Mouse (Mus musculus) left cerebral cortex, adult 2 months (tissue): Measurements from ENCODE around the gene Zbtb20. TPM values are rescaled to one million over a fixed set of nuclear protein-coding genes. Genes with fewer than 3 reads are reported as not detected.

ENCODE experiments used
- DNase-seq, 2 experiments: peaks; one replicate each; pipeline ENCODE4 v3.0.0; 2021 to 2022; ENCODE audit warnings: low spot score in 2 of 2, mixed read lengths in 1 of 2; ENCODE audit errors: extremely low spot score in 1 of 2
- H3K27ac ChIP-seq: fragments of 200-600 bp; 2 replicates; pipeline ENCODE4 v1.8.1; 2022
- H3K4me3 ChIP-seq: fragments of 200-600 bp; 2 replicates; pipeline ENCODE4 v1.8.1; 2022
- CTCF ChIP-seq: fragments of 200-600 bp; IDR thresholded peaks from 2 replicates; pipeline ENCODE4 v1.8.1; 2022; ENCODE audit warnings: antibody characterized with exemption, mild to moderate bottlenecking, moderate library complexity
- intact Hi-C: fragments of 180-260 bp; cut with DNase I; formaldehyde crosslinking; loops from one replicate; pipeline ENCODE4 v1.15.1; 2025
- total RNA-seq, 2 experiments: library from RNA; stranded (reverse); gene quantifications; 2 replicates each; pipeline ENCODE4 v1.2.3; 2021

Zbtb20 gene
- total RNA-seq, 2 experiments from 2014 or later = 46.5 to 57.6 TPM

GRCm38 (mm10) chr16:43399428-43399827 is 523.7 kb downstream of the Zbtb20 start:
- intact Hi-C loops = no loop called here
- Histone ChIP-seq H3K27ac (no peak overlapping the region), H3K4me3 (no peak overlapping the region)
- no peak for DNase-seq
- TF ChIP-seq CTCF = no peak

GRCm38 (mm10) chr16:43400046-43400445 is 524.4 kb downstream of the Zbtb20 start:
- intact Hi-C loops = no loop called here
- Histone ChIP-seq H3K4me3 (no peak overlapping the region), H3K27ac (no peak overlapping the region)
- TF ChIP-seq CTCF = no peak
- no peak for DNase-seq

GRCm38 (mm10) chr16:43400949-43401348 is 525.3 kb downstream of the Zbtb20 start:
- intact Hi-C loops = no loop called here
- DNase-seq = no peak
- no peak for TF ChIP-seq CTCF
- Histone ChIP-seq H3K4me3 (no peak overlapping the region), H3K27ac (no peak overlapping the region)

GRCm38 (mm10) chr16:43402888-43403287 is 527.2 kb downstream of the Zbtb20 start:
- TF ChIP-seq CTCF = no peak
- Histone ChIP-seq H3K27ac (no peak overlapping the region), H3K4me3 (no peak overlapping the region)
- intact Hi-C loops = no loop called here
- DNase-seq = no peak

- intact Hi-C loops = no loop called here
These were observed 529.4 kb downstream of the Zbtb20 start for GRCm38 (mm10) chr16:43405089-43405488.

GRCm38 (mm10) chr16:43407594-43408142 is 532.0 kb downstream of the Zbtb20 start:
- intact Hi-C loops = no loop called here
- no peak for DNase-seq
- H3K27ac ChIP-seq = no peak overlapping the region
- no peak overlapping the region for H3K4me3 ChIP-seq
- no peak for TF ChIP-seq CTCF

More at GRCm38 (mm10) chr16:43405089-43405488, 529.4 kb downstream of the Zbtb20 start:
- no peak for DNase-seq
- no peak for TF ChIP-seq CTCF
- Histone ChIP-seq H3K27ac (no peak overlapping the region), H3K4me3 (no peak overlapping the region)

- DNase-seq = no peak
- TF ChIP-seq CTCF = no peak
- Histone ChIP-seq H3K27ac (no peak overlapping the region), H3K4me3 (no peak overlapping the region)
- intact Hi-C loops = no loop called here
These were observed 532.9 kb downstream of the Zbtb20 start for GRCm38 (mm10) chr16:43408622-43409021.

- no peak for TF ChIP-seq CTCF
- H3K27ac ChIP-seq = no peak overlapping the region
- intact Hi-C loops = no loop called here
- H3K4me3 ChIP-seq = no peak overlapping the region
- no peak for DNase-seq
These were observed 533.6 kb downstream of the Zbtb20 start for GRCm38 (mm10) chr16:43409108-43409909.

GRCm38 (mm10) chr16:43409910-43410612 is 534.4 kb downstream of the Zbtb20 start:
- intact Hi-C loops = no loop called here
- H3K27ac ChIP-seq = no peak overlapping the region
- DNase-seq = no peak
- no peak for TF ChIP-seq CTCF
- H3K4me3 ChIP-seq = no peak overlapping the region

GRCm38 (mm10) chr16:43410613-43410974 is 534.9 kb downstream of the Zbtb20 start:
- intact Hi-C loops = no loop called here
- no peak for TF ChIP-seq CTCF
- no peak for DNase-seq
- no peak overlapping the region for H3K4me3 ChIP-seq
- no peak overlapping the region for H3K27ac ChIP-seq

GRCm38 (mm10) chr16:43415864-43416263 is 540.2 kb downstream of the Zbtb20 start:
- no peak for DNase-seq
- intact Hi-C loops = no loop called here
- TF ChIP-seq CTCF = no peak
- Histone ChIP-seq H3K27ac (no peak overlapping the region), H3K4me3 (no peak overlapping the region)

GRCm38 (mm10) chr16:43419923-43420322 is 544.2 kb downstream of the Zbtb20 start:
- H3K4me3 ChIP-seq = no peak overlapping the region
- TF ChIP-seq CTCF = no peak
- no peak overlapping the region for H3K27ac ChIP-seq
- intact Hi-C loops = no loop called here
- DNase-seq = no peak
